Mouse (Mus musculus) adrenal gland, adult 10 weeks (tissue): ENCODE results near the gene Ywhab. TPM values are rescaled to one million over a fixed set of nuclear protein-coding genes. Genes with fewer than 3 reads are reported as not detected.

Experiments used
- polyA plus RNA-seq: library from polyadenylated mRNA; stranded (reverse); fragments of 350-450 nt; fragmentation: Illumina TruSeq; extraction: RNeasy Lipid Tissue Mini Kit (QIAGEN cat#74804); gene quantifications from one replicate; pipeline ENCODE4 v1.2.3, GENCODE M21; 2014; ENCODE audit warnings: low read depth, low replicate concordance

Gene Ywhab
- polyA plus RNA-seq = 394 TPM

DNA sequence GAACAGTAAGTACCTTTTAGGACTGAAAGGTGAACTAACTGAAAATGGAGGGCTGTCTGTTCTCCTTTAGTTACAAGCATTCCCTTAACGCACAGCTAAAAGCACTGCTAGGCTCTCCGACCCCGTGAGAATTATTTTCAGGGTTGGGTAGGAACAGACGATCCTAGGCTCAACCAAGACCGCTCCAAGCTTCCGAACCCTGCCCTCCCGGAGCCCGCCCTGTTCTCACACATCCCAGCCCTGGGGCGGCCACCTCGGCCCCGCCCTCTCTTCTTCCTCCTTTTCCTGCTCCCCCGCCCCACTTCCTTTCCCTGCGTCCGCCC is at the start of gene Ywhab:
Gene Ywhab (plus strand): TSS at position 307 of the 323 bp plus-strand sequence.

DNA sequence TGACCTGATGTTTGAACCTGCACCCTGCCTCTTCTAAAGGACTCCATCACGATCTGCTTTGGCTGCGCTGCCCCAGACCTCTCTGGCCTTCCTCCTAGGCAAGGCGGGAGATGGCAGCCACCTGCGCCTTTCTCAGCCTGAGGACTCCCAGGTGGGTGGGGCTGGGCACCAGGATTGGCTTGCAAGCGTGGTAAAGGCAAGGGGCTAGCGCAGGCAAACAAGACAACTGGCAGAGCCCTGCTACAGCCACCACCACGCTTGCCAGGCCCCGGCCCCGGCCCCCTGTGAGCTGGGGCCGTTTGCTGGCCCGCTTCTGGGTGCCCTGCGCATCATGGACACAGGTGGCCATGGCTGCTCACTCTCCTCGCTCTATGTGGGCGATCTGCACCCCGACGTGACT is 30.4 kb downstream of the Ywhab start, which contains the start of gene Pabpc1l:
Gene Pabpc1l (plus strand): TSS at position 301 of the 400 bp plus-strand sequence.

Other genes starting within 250 kb of the Ywhab start
- gene Ada, start 244.7 kb upstream of the Ywhab start, polyA plus RNA-seq = 0.35 TPM
- gene Ccn5, start 174.1 kb upstream of the Ywhab start, polyA plus RNA-seq = not detected
- gene Kcnk15, start 141.3 kb upstream of the Ywhab start, polyA plus RNA-seq = not detected
- 16.7 TPM for gene Rims4, start 76.3 kb upstream of the Ywhab start, polyA plus RNA-seq
- 1.6 TPM for gene Pabpc1l, start 30.5 kb downstream of the Ywhab start, polyA plus RNA-seq
- 81.9 TPM for gene Stk4, start 75.4 kb downstream of the Ywhab start, polyA plus RNA-seq
- gene Tomm34, start 76.2 kb downstream of the Ywhab start, polyA plus RNA-seq = 15.3 TPM
- gene Kcns1, start 176.2 kb downstream of the Ywhab start, polyA plus RNA-seq = not detected
- not detected for gene Wfdc5, start 187.8 kb downstream of the Ywhab start, polyA plus RNA-seq
- not detected for gene Wfdc12, start 195.6 kb downstream of the Ywhab start, polyA plus RNA-seq
- gene Wfdc15a, start 205.2 kb downstream of the Ywhab start, polyA plus RNA-seq = not detected
- not detected for gene Wfdc15b, start 226.7 kb downstream of the Ywhab start, polyA plus RNA-seq
- not detected for gene Svs2, start 243.5 kb downstream of the Ywhab start, polyA plus RNA-seq